Mouse (Mus musculus) kidney, adult 18-20 months (tissue): ENCODE measurements around the gene Nexn.

ENCODE experiments used
- DNase-seq: peaks from one replicate; pipeline ENCODE4 v3.0.0; 2021

Nexn gene

DNA sequence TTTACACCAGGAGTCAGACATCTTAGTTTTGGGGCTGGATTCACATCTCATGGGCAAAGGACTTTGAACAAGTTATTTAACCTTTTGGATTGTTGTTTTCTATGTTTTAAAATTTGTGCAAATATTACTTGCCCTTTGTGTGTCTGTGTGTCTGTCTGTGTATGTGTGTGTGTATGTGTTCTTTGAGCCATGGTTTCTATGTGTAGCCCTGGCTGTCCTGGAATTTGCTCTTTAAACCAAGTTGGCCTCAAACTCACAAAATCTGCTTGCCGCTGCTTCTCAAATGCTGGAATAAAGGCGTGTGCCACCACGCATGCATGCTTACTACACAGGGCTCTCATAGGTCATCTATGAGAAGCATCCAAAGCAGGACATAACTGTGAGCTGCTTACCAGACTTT, 10.8 kb upstream of the Nexn start:
- DNase-seq = no peak

DNA sequence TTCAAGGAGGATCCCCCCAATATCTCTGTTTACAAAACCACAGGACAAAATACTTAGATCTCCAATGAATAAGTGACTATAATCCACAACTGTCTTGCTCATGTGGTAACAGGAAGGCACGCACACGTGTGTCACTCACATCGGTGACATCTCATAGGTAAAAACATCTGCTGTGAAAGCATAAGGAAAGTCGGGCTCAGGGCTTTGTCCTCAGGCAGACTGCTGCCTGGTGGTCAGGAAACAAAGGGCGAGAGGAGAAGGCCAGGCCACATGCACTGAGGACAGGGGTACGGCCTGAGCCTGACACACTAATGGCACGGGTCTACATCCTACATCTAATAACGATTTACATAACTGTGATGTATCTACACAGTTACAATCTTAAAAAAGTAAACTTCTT, 8.9 kb upstream of the Nexn start:
- no peak for DNase-seq

GRCm38 (mm10) chr3:152272974-152273685, 7.0 kb upstream of the Nexn start:
- DNase-seq = no peak

GRCm38 (mm10) chr3:152271876-152272275, 5.7 kb upstream of the Nexn start:
- no peak for DNase-seq

- no peak for DNase-seq
Measured at GRCm38 (mm10) chr3:152271071-152271710, 5.0 kb upstream of the Nexn start.

GRCm38 (mm10) chr3:152268099-152268498, 1.9 kb upstream of the Nexn start:
- DNase-seq = no peak

DNA sequence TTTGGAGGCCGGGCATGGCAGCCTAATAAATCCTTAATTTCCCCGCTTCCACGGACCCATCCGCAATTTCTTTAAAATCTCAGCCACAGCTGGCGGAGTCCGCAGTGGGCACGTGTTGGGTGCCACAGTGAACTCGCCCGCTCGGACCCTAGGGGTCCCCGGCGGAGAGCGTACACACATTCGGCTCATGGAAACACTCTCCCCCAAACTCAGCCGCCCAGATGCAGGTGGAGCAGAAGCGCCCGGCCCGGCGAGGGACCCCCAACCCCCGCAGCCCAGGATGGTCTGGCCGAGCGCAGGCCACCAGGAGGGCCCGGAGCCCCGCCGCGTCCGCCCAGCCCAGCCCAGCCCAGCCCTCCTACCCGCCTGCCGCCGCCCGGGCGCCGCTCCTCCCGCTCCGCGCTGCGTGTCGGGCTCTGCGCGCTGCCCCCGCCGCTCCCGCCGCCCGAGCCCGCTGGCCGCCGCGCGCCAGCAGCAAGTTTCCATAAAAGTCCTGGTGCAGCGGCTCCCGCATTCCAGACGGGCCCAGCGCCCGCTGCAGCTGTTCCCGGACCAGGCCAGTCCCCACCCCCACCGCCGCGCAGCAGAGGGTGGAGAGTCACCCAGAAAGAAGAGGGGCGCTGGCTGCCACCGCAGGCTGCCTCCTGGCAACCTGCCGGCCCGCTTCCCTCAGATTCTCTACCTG, 657 bp downstream of the Nexn start:
- DNase-seq = peak; percentile 79

- no peak for DNase-seq
Measured at GRCm38 (mm10) chr3:152264830-152265229, 1.3 kb downstream of the Nexn start.

DNA sequence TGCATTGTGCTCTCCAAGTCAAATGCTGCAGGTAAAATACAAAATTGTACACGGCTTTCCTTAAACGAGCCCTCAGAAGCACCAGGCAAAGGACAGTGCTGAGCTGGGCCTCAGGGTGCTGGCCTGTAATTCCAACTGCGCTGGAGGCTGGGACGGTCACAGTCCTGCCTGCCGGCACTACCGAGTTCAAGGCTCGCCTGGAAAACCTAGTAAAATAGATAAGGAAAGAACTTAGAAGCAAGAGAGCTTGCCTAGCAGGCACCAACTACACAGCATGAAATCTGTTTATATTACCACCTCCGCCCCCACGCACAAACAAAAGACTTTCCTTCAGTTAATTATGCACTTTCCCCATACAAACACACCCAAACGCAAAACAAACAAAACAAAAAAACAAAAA, 1.8 kb downstream of the Nexn start:
- DNase-seq = no peak

- peak; percentile 23 for DNase-seq
Measured at GRCm38 (mm10) chr3:152261948-152262347, 4.2 kb downstream of the Nexn start.

- DNase-seq = no peak
Measured at GRCm38 (mm10) chr3:152261436-152261835, 4.7 kb downstream of the Nexn start.

DNA sequence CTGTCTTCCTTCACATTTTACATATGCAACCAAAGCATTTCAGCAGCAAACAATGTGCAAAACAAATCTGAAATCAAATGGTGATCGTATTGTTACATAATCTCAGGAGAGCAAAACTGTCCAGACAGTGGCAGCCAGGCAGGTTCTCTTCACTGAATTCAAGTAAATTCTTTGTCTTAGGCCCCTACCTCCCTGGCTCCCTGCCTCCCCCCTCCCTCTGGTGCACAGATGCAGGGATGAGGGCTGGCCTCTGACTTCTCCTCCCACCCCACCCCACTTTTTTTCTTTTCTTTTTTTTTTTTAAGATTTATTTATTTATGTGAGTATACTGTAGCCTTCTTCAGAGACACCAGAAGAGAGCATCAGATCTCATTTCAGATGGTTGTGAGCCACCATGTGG, 5.8 kb downstream of the Nexn start:
- DNase-seq = no peak

DNA sequence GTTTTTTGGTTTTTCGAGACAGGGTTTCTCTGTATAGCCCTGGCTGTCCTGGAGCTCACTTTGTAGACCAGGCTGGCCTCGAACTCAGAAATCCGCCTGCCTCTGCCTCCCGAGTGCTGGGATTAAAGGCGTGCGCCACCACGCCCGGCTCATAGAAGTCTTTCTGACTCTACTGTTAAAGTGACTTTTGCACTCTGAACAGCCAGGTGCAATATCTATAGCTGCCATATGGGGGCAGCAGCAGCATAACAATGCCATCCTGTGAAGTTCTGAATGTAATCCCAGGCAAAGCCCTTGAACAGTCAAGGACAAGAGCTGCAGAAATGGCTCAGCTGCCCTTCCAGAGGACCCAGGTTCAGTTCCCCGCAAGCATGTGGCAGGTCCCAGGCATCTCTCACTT, 6.7 kb downstream of the Nexn start:
- peak; percentile 86 for DNase-seq

- DNase-seq = no peak
Measured at GRCm38 (mm10) chr3:152257528-152257927, 8.6 kb downstream of the Nexn start.

DNA sequence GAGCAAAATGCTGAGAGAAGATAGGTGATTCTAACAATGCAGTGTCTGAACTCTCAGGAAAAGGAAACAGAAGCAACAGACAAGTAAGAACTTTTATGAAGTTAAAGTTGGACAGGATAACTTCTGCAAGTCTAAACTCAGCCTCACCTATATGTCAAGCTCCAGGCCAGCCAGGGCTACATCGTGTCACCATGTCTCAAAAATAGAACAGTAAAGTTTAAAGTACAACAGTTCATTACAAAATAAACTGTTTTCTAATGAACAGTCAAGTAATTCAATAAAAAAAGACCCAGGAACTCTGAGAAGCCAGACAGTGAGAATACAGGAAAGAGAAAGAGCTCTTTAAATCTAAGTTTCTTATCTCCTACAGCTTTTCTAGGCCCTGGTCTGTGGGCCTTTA, 15.7 kb downstream of the Nexn start:
- no peak for DNase-seq

DNA sequence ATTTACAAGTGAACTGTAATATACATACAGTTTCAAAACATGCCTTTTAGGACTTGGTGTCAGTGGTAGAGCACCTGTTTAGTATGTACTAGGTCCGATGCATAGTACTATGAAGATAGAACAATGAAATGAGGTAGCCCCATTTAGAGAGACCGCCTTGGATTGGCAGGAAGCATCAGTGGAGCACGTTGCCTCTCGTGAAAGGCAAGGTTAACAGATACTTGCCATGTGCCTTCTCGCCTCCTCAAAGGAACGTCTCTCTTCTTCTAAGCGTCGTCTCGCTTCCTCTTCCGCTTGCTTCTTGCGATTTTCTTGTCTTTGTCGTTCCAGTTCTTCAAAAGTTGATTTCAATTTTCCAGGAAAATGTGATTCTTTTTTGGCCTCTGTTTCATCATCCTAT, 18.4 kb downstream of the Nexn start:
- no peak for DNase-seq

DNA sequence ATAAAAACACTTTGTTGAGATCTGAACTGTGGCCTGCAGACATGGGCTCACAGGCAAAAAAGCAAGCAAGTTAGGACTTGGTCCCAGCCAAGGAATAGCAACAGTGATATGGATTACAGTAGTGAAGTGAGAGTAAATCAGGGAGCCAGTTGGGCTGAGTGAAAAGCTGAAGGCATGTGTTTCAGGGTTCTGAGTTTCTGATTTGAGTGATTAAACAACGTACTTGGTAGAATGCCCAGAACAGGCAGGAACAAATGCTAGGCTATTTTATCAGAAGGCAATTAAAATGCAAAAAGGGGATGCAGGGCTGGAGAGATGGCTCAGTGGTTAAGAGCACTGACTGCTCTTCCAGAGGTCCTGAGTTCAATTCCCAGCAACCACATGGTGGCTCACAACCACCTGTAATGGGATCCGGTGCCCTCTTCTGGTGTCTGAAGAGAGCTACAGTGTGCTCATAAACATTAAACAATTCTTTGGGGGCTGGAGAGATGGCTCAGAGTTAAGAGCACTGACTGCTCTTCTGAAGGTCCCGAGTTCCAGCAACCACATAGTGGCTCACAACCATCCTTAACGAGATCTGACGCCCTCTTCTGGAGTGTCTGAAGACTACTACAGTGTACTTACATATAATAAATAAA, 20.8 kb downstream of the Nexn start:
- no peak for DNase-seq

- no peak for DNase-seq
Measured at GRCm38 (mm10) chr3:152243304-152243703, 22.8 kb downstream of the Nexn start.

GRCm38 (mm10) chr3:152241098-152241497, 25.1 kb downstream of the Nexn start:
- DNase-seq = no peak

- DNase-seq = no peak
Measured at GRCm38 (mm10) chr3:152239592-152239991, 26.6 kb downstream of the Nexn start.

DNA sequence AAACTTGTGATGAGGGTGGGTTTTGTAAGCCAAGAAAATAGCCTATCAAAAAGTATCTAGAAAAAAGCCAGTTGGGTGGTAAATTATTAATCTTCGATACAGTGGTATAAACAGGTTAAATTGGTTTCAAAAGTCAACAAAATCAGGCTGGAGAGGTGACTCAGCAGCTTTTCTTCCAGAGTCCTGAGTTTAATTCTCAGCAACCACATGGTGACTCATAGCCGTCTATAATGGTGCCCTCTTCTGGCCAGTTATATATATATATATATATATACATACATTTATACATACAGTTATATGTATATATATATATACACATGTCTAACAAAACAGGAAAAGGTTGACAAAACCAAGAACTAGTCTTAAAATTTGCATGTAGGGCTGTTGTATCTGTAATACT, 27.3 kb downstream of the Nexn start:
- no peak for DNase-seq

DNA sequence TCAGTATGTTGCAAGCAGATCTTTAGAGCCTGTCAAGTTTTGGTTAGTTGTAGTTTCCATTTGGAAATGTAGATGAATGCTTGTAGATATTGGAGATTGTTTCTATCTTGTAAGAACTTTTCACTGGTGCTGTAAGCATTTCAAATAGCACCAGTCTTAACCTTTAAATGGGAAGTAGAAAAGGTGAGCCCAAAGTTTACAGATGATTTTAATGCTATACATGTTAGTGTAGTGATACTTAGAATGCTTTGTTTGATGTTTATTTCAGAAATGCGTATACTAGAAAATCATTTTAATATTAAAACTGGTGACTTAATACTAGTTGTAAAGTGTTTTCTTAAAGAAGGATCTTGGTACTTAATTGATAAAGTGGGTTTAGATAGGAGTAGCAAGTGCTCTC, 30.3 kb downstream of the Nexn start:
- no peak for DNase-seq

DNA sequence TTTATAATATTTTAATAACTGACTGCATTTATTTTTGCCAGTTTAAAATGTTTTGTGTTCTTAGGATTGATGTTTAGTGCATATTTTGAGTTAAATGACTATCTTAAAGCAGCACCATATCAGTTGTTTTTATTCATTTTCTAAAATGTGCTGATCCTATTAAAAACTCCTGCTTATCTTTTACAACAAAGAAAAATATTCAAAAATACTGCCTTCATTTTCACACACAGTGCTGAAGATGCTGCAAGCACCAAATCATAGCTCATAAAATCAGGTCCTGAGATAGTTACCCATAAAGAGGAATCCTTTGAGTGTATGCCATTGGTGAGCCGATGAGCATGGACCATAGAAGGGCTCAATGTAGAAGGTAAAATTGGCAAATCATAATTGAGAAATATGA, 30.9 kb downstream of the Nexn start:
- DNase-seq = no peak
